Mouse (Mus musculus) activated CD4-positive, CD25-positive, alpha-beta regulatory T cell, adult 4 months (primary cell): Measurements from ENCODE around the gene Ccr7. TPM values are rescaled to one million over a fixed set of nuclear protein-coding genes. Genes with fewer than 3 reads are reported as not detected.
A peak's percentile ranks its signal among the peaks of the same experiment; 100 is the strongest.

Source experiments
- ATAC-seq: one replicate; pipeline ENCODE4 v1.8.0; 2017
- polyA plus RNA-seq, 2 experiments: library from polyadenylated mRNA; unstranded; fragments of 100-300 nt; shearing (Covaris generic); gene quantifications; one replicate each; pipeline ENCODE4 v1.2.1; 2017

Gene Ccr7
- polyA plus RNA-seq, 2 experiments from 2014 or later = 243 to 261 TPM

DNA sequence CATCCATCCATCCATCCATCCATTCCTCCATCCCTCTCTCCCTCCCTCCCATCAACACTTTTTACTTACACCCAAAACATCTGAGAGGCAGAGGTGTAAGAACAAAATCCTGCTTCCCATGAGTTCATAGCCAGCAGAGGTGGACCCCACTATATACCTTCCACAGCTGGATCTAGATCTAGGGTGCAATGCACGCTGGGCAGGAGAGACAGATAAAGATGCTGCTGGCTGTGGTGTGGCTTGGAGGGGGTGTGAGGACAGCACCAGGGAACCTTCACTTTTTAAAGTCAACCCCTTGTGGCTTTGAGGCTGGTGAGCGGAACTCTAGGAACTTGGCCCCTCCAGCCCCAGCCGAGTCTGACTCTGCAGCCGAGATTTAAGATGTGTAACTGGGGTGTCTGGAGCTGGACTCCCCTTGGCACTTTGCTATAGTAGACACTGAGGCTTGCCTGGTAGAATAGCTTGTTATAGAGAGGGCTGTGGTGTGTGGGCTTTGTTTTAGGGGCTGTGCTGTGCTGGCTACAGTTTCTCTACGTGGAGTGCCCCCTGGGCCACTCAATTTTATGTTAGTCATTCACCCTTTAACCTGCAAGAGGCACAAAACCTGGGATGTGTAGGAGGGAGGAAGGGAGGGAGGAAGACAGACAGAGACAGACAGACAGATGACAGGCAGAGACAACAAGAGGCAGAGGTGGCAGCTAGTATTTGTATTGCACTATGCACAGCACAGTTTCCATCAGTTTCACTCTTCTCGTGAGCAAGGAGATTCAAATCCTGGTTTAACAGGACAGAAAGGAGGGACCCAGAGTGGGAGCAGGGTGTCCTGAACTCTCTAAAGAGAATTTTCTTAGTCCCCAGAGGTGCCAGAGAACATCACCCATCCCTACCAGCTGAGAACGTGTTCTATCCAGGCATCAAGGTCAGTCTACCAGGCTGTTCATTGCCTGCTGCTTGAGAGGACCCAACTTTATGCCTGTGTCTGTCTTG is 817 bp downstream of the Ccr7 start:
- no peak for ATAC-seq

DNA sequence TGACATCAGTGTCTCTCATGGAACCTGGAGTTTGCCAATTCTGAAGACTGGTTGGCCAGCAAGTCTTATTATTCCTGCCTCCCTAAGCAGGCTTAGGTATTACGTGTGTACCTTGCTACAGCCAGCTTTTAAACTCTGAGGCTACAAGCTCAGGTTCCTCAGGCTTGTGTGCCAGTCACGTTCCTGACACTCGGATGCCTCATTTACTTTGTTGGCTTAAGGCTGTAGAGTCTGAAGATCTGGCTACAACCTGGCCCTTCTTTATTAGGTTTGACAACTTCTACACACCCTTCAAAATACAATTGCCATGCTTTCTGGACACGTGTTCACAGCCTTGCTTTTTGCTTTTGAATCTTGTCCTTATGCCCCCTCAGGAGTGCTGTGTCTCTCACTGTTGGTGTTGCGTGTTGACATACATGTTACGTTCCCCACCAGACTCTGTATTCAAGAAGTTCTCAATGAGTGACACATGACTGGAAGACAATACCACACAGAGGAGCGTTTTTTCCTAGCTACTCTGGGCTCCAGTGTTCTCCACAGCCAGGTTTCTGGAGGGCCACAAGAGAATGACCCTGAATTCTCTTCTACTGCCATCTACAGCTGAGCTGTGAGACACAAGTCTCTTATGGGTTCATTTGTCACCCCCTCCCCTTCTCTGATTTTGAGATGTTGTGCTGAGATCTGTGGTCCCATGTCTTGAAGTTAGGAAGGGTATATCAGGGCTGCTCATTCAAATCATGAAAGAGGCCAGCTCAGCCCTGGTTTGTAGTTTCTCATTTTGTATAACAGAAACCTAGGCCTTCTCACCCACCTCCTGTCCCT is 2.3 kb downstream of the Ccr7 start:
- ATAC-seq = no peak

DNA sequence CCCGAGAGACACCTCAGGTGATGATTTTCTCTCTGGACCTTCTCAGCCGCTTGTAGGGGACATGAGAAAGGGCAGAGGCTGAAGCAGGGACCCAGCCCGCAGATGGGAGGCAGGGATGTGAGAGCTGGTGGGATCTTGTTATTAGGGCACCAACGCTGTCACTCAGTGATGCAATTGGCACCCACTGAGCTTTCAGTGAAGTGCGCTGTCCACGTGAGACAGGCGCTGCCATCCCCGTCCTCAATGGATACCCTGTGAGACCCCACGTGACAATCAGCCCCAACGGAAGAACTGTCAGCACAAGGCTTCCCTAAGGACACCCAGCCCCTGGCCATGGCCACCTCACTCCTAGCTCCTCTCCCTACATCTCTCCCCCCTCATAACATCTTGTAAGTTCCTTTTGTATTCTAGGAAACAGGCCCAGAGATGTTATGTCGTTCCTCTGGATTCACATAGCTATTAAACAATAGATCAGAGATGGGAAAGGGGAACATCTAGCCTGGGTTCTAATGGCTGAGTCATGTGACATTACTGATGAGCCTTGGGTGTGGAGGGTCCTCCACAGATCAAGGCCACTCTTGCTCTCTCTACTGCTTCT is 3.4 kb downstream of the Ccr7 start:
- no peak for ATAC-seq

DNA sequence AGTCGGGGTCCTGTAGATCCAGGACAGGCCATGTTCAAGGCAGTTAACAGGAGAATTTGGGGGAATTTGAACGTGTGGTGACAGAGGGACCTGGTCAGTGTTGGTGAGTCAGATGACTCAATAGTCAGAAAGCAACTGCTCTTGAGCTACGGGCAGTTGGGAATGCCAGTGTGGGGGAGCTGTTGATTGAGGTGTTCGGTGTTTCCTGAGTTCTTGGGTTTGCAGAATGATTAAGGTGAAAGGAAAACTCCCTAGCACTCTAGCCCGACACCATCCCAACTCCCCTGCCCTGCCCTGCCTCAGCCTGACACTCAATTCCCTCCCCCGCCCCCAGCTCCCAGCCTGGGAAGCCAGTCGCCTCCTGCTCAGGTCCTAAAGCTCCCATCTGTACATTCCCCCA is 4.0 kb downstream of the Ccr7 start:
- ATAC-seq = no peak

DNA sequence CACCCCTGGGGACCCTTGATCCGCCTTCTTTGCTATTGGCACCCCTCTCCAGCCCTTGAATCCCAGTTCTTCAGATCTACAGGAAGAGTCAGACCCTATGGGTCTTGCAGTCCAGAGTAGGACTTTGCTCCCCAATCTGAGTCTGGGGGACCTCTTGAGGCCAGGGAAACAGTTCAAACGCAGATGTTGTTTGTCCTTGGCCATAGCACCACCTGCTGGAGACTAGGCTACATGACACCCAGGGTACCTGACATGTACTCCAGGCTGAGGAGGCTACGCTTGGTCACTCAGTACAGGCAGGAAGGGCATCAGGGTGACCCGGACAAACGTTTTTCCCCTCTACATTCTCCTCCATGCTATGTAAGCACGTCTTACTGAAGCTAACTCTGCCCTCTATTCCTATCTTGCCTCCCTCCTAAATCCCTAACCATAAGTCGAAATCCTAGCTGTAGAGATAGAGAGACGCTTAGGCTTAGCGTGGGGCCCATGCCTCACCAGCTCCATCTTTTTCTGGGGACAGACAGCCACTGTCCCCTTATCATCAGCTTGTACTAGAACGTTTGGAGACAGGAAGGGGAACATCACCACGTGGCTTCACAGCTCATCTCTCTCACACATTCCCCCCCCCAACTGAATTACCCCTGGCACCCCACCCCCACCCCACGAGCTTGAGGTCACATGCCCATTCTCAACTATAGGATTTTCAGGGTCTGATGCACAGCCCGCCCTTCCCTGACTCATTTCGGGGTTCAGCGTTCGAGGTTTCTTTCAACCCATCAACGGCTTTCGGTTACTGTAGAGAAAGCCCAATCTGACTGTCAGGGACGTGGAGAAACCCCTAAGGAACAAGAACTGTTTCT is 4.7 kb downstream of the Ccr7 start:
- peak; percentile 15 for ATAC-seq

DNA sequence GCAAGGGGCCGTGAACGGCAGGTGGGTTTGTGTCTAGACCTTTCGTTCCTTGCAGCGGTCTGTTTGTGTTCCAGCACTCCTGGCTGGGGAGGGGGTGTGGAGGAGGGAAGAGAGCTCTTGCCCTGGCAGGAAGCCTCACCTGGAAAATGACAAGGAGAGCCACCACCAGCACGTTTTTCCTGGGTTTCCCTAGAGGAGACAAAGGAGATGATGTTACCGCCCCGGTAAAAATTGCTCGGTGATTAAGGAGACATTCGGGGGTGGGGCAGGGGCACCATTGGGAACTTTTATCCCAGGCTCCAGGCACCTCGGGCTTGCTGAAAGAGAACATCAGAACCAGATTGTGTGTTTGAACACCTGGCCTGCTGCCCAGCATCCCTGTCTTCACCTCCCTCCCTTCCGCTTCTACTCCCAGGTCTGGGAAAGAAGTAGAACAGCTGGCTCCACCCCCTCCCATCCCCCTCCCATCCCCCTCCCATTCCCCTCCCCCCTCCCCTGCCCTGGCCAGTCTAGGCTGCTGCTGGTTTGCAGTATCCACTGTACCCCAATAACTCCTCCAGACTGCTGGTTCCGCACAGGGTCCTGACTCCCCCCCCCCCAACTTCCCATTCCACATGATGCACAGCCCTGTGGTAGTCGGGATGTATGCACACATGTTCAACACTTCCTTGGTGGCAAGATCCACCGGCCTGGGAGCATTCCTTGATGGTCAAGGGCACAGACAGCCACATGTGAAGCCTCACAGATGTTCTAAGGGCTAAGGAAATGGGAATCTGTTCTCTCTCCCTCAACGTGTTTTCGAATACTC is 5.8 kb downstream of the Ccr7 start:
- ATAC-seq = no peak

DNA sequence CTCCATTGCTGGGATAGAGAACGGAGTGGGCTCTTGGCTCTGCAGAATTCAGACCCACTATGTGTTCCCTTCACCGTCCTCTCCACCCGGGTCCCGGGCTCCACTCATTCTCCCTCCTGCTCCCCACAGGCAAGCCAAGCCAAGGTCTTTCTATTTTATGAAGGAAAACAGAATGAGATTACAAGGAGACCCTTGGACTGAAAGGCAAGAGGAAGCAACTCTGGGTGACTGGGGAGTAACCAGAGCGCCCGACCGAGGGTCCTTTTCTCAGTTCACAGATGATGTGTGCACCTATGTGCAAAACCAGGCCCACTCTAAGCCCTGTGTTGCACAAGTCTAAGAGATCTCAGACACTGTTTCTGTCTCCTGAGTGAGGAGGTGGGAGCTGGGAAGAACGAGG is 6.5 kb downstream of the Ccr7 start:
- ATAC-seq = no peak

DNA sequence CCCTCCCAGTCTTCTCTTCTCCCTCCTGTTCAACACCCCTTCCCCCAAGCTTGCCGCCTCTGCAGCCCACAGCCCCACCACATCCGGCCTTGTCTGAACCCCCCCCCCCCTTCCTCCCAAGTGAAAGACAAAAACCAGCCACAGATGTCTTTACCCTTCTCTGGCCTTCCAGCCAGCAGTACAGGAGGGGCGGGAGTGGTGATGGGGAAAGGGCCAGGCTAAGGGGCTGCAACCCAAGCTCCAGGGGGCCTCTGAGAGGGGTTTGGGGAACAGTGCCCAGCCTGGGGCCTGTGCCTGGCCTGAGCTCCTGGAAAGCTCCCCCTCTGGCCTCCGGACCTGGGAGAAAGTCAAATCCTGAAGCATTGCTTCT is 7.0 kb downstream of the Ccr7 start:
- ATAC-seq = peak; percentile 31

DNA sequence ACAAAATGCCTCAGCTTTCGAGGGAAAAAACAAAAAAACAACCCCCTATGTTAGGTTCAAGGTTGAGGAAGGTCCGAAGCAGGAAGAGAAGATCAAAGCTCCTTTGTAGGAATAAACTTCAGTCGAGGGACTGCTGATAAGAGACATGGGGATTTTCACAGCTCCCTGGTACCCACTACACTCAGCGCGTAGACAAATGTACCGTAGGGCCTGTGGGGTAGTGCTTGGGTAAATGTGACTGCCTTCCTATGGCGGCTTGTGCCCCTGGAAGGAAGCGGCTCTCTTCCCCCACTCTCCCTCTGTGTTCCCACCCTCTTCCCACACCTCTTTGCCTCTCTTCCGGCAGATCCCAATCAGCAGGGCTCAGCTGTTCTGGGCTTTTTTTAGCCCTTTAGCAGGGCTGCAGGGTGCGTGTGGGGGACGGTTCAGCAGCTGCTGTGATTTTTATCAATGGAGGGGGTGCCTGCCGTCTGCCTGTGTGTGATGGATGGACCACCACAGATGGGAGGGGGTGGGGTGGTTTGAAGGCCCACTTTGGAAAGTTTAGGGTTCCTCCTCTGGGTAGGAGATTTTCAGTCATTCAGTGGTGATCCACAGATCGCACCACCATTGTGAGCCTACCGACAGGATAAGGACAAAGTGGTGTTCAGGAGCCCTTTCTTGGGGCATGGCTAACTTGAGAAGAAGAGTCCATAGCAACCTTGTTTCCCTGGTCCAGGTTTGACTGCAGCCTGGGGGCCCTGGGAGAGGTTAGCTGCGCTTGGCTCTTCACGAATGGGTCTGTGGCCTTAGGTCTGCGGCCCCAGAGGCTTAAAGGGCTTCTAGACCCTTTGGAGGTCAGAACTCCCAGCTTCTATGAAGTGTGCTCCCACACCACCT is 7.6 kb downstream of the Ccr7 start:
- no peak for ATAC-seq

DNA sequence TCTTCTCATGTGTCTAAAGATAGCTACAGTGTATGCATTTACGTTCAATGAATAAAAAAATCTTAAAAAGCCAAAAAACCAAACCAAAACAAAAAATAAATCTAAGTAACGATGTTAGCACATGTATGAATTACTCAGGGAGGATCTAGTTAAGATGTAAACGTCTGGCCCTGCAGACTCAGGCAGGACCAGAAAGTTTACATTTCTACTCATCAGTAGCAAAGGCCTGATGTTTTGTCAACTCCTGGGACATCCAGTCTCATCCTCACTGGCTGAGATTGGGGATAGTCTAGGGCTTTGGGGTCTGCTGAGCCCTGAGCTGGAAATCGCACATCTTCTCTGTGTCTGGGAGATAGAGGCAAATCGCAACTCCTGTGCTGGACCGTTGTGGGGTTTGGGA is 8.3 kb downstream of the Ccr7 start:
- ATAC-seq = no peak

DNA sequence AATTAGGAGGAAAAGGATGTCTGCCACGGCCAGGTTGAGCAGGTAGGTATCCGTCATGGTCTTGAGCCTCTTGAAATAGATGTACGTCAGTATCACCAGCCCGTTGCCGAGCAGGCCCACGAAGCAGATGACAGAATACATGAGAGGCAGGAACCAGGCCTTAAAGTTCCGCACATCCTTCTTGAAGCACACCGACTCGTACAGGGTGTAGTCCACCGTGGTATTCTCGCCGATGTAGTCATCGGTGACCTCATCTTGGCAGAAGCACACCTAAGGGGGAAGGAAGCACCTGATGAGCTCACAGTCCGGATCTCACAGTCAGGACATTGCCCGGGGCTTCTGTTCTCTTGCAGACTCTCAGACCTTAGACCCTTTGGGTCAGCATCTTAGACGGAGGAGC is 9.1 kb downstream of the Ccr7 start:
- ATAC-seq = no peak

DNA sequence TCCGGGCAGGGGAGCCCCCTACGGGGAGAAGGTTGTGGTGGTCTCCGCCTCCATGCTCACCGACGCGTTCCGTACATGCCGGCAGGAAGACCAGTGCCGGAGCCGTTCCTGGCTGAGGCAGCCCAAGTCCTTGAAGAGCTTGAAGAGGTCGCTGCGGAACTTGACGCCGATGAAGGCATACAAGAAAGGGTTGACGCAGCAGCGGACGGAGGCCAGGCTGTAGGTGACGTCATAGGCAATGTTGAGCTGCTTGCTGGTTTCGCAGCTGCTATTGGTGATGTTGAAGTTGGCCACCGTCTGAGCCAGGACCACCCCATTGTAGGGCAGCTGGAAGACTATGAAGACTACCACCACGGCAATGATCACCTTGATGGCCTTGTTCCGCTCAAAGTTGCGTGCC is 9.9 kb downstream of the Ccr7 start:
- no peak for ATAC-seq

DNA sequence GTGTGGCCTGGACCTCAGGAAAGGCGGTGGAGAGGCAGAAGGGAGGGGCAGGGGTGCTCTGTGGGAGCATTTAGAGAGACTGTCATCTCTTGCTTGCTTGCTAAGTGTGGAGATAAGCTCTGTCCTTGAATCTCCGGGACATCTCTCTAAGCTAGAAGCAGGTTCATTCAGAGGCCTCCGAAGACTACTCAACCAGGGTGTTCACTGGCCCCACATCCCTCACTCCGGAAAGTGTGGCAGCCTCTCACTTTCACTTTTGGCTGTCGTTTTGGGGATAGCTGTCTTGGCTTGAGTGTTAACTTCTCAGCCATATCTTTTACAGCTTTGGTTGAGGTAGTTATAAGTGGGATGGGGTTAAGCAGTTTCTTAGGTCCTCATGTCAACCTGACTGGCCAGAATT is 10.4 kb downstream of the Ccr7 start:
- ATAC-seq = peak; percentile 52

DNA sequence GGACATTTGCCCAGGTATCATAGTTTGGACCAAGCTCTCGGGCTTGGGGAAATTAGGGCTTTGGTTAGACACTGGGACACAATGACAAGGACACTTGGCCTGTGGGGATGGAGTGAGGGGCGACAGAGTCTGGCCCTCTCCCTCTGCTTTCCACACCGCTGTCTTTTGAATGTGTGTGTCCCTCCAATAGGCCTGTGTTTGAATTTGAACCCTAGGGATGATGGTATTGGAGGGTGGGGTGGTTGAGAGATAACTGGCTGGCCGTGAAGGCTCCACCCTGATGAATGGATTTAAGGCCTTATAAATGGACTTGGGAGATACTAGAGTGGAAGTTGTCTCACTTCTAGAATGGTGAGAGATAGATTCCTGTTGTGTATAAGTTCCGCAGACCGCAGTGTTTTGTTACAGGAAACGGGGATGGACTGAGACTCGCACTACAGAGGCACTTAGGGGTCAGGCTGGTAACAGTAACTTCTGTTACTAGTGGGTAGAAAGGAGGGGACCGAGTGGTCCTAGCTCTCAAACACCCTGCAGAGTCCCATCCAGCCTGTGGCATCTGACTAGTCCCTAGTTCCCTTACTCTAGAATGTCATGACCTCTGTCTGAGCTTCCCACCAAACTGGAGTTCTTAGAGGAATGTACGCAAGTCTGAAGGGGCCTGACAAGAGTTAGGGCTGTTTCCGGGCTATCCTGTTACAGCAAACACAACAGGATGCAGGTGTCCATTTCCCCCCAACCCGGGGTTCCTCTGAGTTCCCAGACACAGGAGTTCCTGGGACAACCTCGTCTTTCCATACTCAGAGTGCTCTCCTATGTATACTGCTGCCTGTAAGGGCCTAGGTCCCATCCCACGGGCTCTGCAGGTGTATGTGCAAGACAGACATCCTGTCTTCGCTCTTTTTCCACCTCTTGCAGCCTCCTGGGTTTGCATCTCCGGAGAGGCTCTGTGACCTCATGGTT is 11.5 kb downstream of the Ccr7 start:
- ATAC-seq = peak; percentile 24

DNA sequence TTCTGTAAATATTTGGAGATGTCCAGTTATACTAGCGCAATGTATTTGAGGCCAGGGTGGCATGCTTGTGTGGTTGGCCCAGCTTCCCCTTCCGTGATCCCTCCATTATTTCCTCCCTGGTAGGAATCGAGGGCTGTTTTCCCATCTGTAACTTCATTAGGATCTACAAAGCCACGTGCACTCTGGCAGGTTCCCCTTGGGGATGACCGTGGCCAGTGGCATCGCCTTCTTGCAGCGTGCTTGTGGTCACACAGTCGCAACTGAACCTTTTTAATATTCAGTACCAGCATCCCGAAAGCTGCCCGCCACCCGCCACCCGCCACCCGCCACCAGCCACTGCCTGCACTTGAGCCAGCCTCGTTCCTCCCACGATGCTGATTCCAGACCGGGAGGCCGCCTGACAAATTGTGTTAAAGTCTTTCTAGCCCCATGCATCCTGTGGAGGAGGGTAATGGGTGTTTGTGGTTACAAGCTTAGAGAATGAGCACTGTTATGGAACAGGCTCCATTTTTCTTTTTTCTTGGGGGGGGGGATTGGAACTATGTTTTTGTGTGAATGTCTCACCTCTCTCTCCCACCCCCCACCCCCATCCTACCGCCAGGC is 12.3 kb downstream of the Ccr7 start:
- no peak for ATAC-seq

DNA sequence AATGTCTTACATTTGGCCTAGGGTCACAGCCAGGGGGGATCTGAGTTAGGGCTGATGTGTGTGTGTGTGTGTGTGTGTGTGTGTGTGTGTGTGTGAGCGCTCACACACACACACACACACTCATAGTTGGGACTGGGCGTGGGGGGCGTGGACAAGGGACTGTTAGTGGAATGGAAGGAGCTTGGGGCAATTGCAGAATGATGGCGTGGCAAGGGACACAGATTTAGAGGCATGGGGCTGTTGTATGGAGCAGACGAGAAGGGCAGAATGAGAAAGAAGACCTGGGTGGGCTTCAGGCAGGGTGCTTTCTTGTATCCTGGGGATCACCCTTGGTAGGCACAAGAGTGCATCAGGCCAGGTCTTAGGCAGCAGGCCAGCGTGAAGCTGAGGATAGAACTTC is 12.8 kb downstream of the Ccr7 start:
- no peak for ATAC-seq

DNA sequence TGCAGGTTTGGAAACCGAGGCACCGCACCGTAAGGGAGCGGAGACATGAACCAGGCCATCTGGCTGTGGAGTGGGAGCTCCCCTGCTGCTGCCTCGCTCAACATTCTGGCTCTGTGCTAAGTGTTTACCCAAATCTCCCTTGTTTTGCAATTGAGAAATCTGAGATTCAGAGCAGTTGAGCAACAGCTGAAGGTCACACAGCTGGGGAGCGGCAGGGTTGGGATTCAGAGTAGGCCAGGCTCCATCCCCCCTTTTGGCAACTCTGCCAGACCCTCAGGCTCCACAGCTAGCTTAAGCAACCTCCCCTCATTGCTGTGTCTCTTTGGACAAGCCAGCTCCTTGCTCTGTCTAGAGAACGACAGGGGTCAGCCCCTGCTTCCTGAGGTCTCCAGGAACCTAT is 13.3 kb downstream of the Ccr7 start:
- no peak for ATAC-seq

DNA sequence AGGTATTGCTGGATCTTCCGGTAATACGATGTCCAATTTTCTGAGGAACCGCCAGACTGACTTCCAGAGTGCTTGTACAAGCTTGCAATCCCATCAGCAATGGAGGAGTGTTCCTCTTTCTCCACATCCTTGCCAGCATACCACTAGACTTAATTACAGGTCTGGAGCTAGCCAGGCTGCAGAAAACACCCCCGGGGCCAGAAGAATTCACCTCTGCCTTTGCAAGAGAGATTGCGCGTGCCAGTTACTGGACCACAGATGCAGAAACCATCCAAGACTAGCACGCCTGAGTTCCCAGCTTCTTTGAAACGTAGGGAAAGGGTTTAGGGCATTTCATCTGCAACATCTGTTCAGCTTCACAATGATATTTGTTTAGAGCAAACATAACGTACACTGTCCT is 15.9 kb downstream of the Ccr7 start:
- ATAC-seq = no peak

DNA sequence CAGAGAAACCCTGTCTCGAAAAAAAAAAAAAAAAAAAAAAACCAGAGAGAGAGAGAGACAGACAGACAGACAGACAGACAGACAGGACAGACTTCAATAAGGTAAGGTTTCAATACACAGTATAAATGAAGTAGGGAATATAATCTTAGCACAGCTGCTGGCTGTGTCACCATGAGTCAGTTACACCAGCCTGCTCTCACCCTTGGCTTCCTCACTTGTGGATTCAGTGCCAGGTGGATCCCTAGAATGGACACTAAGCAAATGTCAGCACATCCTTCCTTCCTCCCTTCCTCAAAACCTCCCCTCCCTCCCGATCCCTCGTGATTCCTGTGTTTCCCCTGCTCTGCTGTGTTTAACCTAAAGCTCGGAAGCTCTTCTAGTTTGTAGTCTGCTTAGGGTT is 17.5 kb downstream of the Ccr7 start:
- ATAC-seq = no peak
